Mouse (Mus musculus): ENCODE data around the gene Aox4.

Gene Aox4

GRCm38 (mm10) chr1:58303009-58303408, 92.8 kb downstream of the Aox4 start:
- no peak for DNase-seq (ENCODE audit: low spot score)

GRCm38 (mm10) chr1:58303726-58304125, 93.5 kb downstream of the Aox4 start:
- no peak for DNase-seq (ENCODE audit: low spot score)

GRCm38 (mm10) chr1:58304296-58304695, 94.1 kb downstream of the Aox4 start:
- DNase-seq (ENCODE audit: low spot score), result no peak

- no peak for DNase-seq (ENCODE audit: low spot score)
These were observed 97.0 kb downstream of the Aox4 start for GRCm38 (mm10) chr1:58307181-58307580.

- DNase-seq (ENCODE audit: low spot score), result no peak
These were observed 98.4 kb downstream of the Aox4 start for GRCm38 (mm10) chr1:58308594-58308993.

GRCm38 (mm10) chr1:58309853-58310252, 99.7 kb downstream of the Aox4 start:
- no peak for DNase-seq (ENCODE audit: low spot score)

- no peak for DNase-seq (ENCODE audit: low spot score)
These were observed 101.1 kb downstream of the Aox4 start for GRCm38 (mm10) chr1:58311221-58311864.

- no peak for DNase-seq (ENCODE audit: low spot score)
These were observed 103.0 kb downstream of the Aox4 start for GRCm38 (mm10) chr1:58313173-58313572.

- no peak for DNase-seq (ENCODE audit: low spot score)
These were observed 105.3 kb downstream of the Aox4 start for GRCm38 (mm10) chr1:58315532-58315931.
